Mouse (Mus musculus): ENCODE data around the gene Gm28053.

Gm28053 gene

DNA sequence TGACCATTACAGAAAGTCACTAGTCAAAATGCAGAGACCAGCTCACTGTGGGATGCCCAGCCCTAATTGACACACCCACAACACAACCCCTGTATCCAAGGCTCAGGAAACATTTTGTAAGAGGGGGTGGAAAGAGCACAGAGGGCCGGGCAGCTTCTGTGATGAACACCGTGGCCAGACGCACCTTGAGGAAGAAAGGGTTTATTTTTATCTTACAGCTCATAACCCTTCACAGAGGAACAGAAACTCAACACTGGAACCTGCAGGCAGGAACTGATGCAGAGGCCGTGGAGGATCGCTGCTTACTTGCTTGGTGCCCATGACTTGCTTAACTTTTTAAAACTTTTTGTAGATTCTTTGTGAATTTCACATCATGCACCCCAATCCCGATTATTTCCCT is 25.4 kb upstream of the Gm28053 start:
- no peak for DNase-seq (ENCODE audit: low spot score in 2 of 2)

DNA sequence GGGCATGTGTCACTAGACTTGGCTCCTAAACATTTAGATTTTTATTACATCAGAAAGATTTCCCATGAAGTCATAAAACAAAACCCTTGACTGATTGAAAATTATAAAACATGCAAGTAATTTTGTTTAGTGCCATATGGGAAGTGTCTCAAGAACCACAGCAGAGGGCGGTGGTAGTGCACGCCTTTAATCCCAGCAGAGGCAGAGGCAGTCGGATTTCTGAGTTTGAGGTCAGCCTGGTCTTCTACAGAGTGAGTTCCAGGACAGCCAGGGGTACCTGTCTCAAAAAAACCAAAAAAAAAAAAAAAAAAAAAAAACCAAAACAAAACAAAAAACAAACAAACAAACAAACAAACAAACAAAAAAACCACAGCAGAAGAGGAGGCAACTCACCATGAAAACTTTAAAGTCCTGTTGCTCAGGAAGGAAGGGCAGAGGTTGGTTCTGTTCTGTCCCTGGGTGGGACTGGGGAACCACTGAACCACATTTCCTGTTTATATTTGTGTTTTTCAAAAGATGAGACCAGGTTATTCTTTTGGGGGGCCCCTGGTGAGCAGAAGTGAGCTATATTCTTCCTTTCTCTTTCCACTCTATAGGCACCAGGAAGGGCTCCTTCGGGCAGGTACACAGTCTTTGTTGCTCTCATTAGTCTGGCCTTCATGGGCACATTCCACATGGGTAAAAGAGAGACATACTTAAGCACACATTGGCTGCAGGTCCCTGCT is 21.4 kb upstream of the Gm28053 start:
- DNase-seq (ENCODE audit: low spot score in 2 of 2): no peak

DNA sequence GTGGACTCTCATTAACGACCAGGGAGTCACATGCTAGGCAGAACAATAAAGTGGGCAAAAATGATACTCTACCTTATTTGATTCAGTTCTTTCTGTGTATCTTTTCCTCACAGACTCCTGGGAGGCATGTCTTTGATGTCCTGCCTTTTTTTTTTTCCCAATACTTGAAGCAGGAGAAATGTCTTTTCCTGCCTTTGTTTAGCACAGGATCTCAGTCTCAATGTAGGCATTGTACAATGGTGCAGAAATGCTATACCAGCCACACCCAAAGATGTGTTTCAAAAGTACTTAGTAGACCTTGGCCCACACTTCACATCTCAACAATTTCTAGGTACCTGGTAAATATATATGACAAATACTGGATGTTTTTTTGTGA is 20.9 kb upstream of the Gm28053 start:
- no peak for DNase-seq (ENCODE audit: low spot score in 2 of 2)

DNA sequence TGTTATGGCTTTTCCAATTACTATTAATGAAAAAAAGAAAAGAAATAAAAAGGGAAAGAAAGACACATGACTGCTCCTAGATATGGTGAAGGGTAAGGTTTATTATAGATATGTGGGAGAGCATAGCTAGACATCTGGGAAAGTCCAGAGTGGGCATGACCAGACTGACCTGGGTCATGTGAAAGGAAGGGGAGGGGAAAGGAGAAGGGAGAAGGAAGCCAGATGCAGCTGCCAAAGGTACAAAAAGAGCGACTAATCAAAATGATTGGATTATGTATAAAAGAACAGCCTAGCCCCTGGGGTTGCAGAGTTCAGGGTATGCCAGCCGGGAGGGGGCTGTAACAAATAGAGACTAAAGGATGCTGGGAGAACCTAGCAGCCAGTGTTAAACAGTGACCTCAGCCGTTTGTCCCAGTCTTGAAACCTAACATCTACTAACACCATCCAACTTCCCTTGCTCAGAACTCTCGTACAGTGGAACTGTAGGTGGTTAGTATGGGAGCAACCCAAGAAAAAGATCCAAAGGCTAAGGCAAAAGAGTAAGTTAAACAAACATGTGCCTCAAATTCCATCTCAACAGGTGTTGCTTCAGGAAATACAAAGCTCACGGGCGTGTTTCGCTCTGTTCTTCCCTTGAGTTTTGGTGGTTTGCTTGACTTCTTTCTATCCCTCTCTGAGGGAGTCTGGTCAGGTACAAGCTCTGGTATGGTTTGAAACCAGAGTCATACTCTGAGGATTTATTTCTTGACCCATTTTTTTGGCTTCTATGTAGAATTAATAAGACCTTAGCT is 20.1 kb upstream of the Gm28053 start:
- no peak for DNase-seq (ENCODE audit: low spot score in 2 of 2)

GRCm38 (mm10) chr6:48698888-48699287 is 19.5 kb upstream of the Gm28053 start:
- DNase-seq (ENCODE audit: low spot score in 2 of 2): no peak

GRCm38 (mm10) chr6:48700251-48701075 is 17.9 kb upstream of the Gm28053 start:
- DNase-seq (ENCODE audit: low spot score in 2 of 2): peak in 1 of 2 experiments; percentile 68

DNA sequence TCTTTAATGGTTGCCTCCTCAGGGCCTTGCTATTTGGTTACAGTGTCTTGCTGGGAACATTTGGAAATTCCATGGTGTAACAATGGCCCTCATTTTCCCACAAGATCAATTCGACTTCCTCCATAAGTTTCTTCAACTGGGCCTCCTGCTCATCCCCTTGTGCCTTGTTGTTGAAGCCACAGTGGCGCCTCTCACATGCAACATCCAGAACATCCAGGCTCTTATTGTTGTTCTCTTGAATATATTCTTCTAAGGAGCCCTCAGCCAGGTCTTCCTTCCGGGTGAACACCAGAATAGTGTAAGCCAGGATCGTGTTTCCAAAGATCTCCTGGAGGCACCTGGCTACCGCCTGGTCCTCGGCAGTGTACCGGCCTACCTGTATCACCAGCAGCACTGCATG is 16.3 kb upstream of the Gm28053 start:
- no peak for DNase-seq (ENCODE audit: low spot score in 2 of 2)

DNA sequence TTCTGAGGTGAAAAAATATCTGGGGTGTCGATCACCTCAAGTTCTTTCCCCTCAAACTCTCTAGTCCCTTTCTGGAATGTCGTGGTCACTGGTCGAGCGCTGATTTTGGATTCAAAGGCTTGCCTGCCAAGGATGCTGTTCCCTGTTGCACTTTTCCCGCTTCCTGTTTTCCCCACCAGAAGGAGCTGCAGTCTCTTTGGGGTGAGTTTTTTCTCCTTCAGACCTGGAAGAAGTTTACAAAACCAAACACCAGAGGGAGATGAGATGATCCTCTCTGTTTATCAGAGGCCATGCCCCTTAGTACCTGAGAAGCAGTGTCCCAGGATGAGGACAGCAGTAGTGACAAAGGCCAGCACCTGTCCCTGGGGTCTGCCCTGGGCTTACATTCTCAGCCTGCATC is 15.8 kb upstream of the Gm28053 start:
- DNase-seq (ENCODE audit: low spot score in 2 of 2): no peak

DNA sequence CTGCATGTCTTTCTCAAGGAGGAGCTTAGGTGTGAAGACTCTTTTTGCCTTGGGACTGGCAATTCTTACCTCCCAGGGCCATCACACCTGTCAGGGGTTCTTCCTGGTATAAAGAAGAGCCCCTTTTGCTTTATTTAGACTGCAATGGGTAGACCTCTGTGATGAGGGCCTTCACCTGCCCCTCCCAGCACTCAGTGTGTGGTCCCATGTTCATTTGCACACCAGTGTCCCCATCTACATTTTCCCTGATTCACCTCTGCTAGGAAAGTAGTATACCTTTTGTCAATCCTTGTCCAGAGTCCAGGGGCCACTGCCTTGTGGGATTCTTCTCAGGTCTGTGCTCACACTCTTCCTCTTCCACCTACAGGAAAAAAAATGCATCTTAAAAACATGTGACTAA is 14.3 kb upstream of the Gm28053 start:
- DNase-seq (ENCODE audit: low spot score in 2 of 2): no peak

DNA sequence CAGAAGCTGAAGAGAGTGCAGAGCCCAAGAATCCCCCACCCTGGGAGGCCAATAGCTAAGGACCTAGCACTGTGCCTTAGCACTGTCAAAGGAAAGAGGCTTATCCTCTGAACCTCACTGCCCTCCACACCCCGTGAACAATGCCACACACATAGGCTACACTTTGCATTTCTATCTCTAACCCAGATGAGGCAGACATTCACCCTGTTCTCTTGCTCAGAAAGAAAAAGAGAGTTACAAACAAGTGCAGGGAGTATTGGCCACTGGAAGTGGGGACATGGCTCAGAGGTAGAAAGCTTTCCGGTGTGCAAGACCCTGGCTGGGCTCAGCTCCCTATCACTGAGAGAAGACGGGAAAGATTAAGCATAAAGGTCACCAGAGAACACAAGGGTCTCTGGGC is 12.3 kb upstream of the Gm28053 start:
- DNase-seq (ENCODE audit: low spot score in 2 of 2): no peak

DNA sequence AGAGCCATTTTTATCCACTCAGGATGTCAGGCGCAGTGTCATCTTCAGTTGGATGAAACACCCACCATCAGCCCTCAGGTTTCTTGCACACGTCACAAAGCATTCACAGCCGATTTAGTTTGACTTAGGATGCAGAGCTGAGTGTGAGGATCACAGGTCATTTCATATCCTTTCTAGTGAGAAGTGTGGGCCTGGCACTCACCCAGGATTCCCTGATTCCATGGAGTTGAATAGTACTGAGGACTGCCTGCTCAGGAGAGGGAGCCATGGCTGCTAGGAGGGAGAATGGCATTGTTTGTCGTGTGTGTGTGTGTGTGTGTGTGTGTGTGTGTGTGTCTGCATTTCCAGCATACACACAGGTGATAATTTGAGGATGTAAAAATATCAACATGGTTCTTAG is 1.9 kb downstream of the Gm28053 start:
- DNase-seq (ENCODE audit: low spot score in 2 of 2): no peak

DNA sequence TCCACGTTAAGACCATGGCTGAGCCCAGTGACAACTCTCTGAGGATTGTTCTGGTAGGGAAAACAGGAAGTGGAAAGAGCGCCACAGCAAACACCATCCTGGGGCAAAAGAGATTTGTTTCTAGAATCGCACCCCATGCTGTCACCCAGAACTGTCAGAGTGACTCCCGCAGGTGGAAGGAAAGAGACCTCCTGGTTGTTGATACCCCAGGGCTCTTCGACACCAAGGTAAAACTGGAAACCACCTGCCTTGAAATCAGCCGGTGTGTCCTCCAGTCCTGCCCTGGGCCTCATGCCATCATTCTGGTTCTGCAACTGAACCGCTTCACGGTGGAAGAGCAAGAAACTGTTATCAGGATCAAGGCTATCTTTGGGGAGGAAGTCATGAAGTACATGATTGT is 5.1 kb downstream of the Gm28053 start:
- no peak for DNase-seq (ENCODE audit: low spot score in 2 of 2)

GRCm38 (mm10) chr6:48725476-48725875 is 7.1 kb downstream of the Gm28053 start:
- DNase-seq (ENCODE audit: low spot score in 2 of 2): peak; percentile 82 to 86

GRCm38 (mm10) chr6:48727761-48728160 is 9.4 kb downstream of the Gm28053 start:
- peak; percentile 61 to 68 for DNase-seq (ENCODE audit: low spot score in 2 of 2)

GRCm38 (mm10) chr6:48732864-48733304 is 14.5 kb downstream of the Gm28053 start:
- DNase-seq (ENCODE audit: low spot score in 2 of 2): peak; percentile 90 to 93

- DNase-seq (ENCODE audit: low spot score in 2 of 2): no peak
Measured at GRCm38 (mm10) chr6:48733660-48734059, 15.3 kb downstream of the Gm28053 start.

DNA sequence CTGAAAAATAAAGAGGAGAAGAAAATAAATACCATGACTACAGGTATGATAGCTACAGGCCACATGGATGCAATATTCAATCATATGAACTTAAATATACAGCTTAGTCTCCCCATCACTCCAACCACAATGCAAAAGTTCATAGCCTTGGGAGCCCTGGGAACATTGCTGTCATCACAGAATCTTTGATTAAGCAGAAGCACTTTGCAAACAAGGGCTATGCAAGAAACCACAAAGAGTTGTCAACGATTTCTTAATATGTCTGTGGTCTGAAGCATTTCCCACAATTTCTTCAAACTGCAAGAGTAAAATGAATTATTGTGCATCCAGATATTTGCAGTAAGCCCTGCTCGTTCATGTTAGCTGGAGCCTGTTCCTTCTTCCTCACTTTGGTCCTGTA is 18.6 kb downstream of the Gm28053 start:
- no peak for DNase-seq (ENCODE audit: low spot score in 2 of 2)

- DNase-seq (ENCODE audit: low spot score in 2 of 2): no peak
Measured at GRCm38 (mm10) chr6:48737688-48738087, 19.3 kb downstream of the Gm28053 start.

GRCm38 (mm10) chr6:48738961-48739779 is 20.8 kb downstream of the Gm28053 start, which contains the start of gene Gimap1:
Gene Gimap1 (plus strand): TSS chr6:48739054.
- DNase-seq (ENCODE audit: low spot score in 2 of 2): peak; percentile 62 to 71

DNA sequence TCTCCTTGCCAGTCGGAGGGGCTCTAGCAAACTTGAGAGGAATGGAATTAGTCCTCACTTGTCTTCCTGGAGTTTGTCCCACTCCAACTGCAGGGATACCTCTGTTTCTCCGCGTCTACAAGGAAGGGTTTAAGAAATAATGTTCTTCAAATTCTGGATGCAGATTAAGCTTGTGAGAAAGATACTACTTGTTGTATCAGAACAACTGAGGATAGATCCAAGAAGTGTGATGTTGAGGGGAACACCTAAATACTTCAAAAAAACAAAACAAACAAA is 21.3 kb downstream of the Gm28053 start:
- DNase-seq (ENCODE audit: low spot score in 2 of 2): no peak

DNA sequence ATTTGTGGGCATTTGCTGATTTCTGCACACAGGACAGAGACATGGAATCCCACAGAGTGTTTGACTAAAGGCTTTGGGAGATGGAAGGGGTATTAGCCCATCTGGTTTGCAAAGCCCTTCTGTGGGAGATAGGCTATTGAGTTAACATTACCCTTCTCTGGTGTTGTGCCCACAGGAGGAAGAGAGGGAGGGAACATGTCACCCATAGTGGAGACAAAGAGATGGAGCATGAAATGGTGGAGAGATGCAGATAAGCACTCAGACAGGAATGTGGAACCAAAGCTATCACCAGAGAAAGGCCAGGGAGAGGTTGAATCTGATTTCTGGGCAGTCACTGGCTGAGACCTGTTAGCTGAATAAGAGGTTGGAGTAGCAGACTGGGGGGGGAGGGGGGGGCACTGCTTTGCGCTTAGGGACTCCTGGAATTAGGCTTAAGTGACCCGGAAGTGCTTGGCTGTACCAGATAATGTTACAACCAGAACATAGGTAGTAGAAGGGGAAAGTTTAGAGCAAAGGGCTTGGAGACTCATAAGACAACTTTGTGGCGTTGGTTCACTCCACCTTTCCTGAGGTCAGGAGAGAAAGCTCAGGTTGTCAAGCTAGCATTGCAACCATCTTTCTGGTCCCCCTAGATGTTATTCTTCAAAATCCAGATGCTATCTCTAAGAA is 22.2 kb downstream of the Gm28053 start:
- DNase-seq (ENCODE audit: low spot score in 2 of 2): no peak
